Mouse (Mus musculus) layer of hippocampus, postnatal 36 days (tissue): Measurements from ENCODE around the gene Cspg5. TPM values are rescaled to one million over a fixed set of nuclear protein-coding genes. Genes with fewer than 3 reads are reported as not detected.

Experiments used
- microRNA-seq, 2 experiments: library from miRNA; unstranded; fragments of <30 nt; microRNA quantifications; one replicate each; pipeline ENCODE4 v1.2.0; 2021
- total RNA-seq, 2 experiments: library from RNA; stranded (reverse); gene quantifications; 2 replicates each; pipeline ENCODE4 v1.2.3; 2021

The Cspg5 gene
- total RNA-seq, 2 experiments from 2014 or later = 274 to 279 TPM

Small RNAs within 50 kb of the gene (microRNA-seq; reads per million reads assigned to microRNA genes)
- gene Mir6236 = 28.7 to 37.2 reads per million in 2 experiments

Other genes starting within 250 kb of the Cspg5 start
- 10 to 100 TPM; 60.7 to 67.9 TPM for gene Smarcc1, start 126.1 kb upstream of the Cspg5 start, total RNA-seq
- 100 to 1,000 TPM; 154 to 159 TPM for gene Dhx30, start 126.0 kb upstream of the Cspg5 start, total RNA-seq
- gene Elp6, start 61.4 kb downstream of the Cspg5 start, total RNA-seq = 10 to 100 TPM in 1 of 2 experiments, 1 to 10 TPM in 1; 9.7 to 13.8 TPM
- 10 to 100 TPM; 97.4 to 98.6 TPM for gene Scap, start 89.5 kb downstream of the Cspg5 start, total RNA-seq
- gene Ptpn23, start 164.4 kb downstream of the Cspg5 start, total RNA-seq = 10 to 100 TPM; 53.5 to 54.3 TPM
- not detected for gene Ngp, start 176.0 kb downstream of the Cspg5 start, total RNA-seq
- 10 to 100 TPM; 24.0 to 25.8 TPM for gene Klhl18, start 232.9 kb downstream of the Cspg5 start, total RNA-seq
- 1 to 10 TPM; 3.0 to 3.8 TPM for gene Kif9, start 233.2 kb downstream of the Cspg5 start, total RNA-seq